Mouse (Mus musculus): Measurements from ENCODE around the gene Anxa1. TPM values are rescaled to one million over a fixed set of nuclear protein-coding genes. Genes with fewer than 3 reads are reported as not detected.
A peak's percentile ranks its signal among the peaks of the same experiment; 100 is the strongest.

Gene Anxa1
- total and polyA plus RNA-seq, 3 experiments: not detected

DNA sequence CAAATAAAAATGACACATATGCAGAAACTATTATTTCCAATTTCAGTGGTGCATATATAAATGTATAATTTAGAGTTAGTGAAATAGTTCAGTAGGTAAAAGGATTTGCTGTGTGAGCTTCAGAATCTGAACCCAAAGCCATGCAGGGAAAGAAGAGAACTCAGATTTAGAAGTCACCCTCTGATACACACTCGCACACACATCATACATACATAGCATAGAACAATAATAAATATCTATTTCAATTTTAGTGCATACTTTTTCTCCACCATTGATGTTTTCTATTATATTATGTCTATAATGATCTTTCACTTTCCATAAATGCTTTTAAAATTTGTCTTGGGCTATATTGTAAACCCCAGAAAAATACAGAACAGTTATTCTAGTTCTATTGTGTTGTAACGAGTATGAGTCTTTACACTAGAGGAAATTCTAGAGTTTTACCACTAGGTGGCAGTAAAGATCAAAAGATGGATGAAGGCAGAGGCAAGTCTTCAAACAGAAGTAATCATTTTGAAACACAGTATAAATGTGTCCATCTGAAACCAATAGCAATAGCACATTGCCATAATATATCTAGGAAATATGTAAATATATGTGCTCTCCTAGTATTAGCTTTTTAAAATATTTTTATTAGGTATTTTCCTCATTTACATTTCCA, 28.7 kb downstream of the Anxa1 start:
- Histone ChIP-seq H3K4me3 (ENCODE audit: control insufficient read depth in 1 of 2, insufficient read depth in 1 of 2, low read depth in 2 of 2, low read length in 2 of 2) (no peak overlapping the region), H3K9me3 (replicated peaks; ENCODE audit: insufficient read depth, low read length) (no peaks in the 10 kb centered on the region), H3K27ac (ENCODE audit: control insufficient read depth, low read depth, low read length) (no peak overlapping the region), H3K36me3 (ENCODE audit: control insufficient read depth in 1 of 2, insufficient read depth in 2 of 2, low read length in 2 of 2) (no peaks in the 10 kb centered on the region), H3K79me2 (ENCODE audit: control insufficient read depth, insufficient read depth, low read length, poor library complexity) (no peaks in the 10 kb centered on the region), H3K27me3 (ENCODE audit: control insufficient read depth in 1 of 2, insufficient read depth in 2 of 2, low read length in 2 of 2) (no peaks in the 10 kb centered on the region; a peak in 1 of 4 replicates), H3K4me1 (ENCODE audit: control insufficient read depth in 1 of 2, insufficient read depth in 2 of 2, low read length in 2 of 2) (no peaks in the 10 kb centered on the region), H3K9ac (ENCODE audit: control insufficient read depth, low read depth, low read length, poor library complexity, severe bottlenecking) (no peak overlapping the region)
- peak; percentile 62 for DNase-seq (ENCODE audit: low read depth, low spot score)
- TF ChIP-seq USF2 (IDR thresholded peaks at IDR 0.05; ENCODE audit: borderline replicate concordance in 1 of 2, insufficient read depth in 1 of 2, low read depth in 1 of 2, low read length in 2 of 2) (no peak), ZC3H11A (IDR thresholded peaks at IDR 0.05; ENCODE audit: low read depth, low read length) (peak; percentile 77), GABPA (IDR thresholded peaks at IDR 0.05; ENCODE audit: low read depth, low read length) (no peak), TBP (IDR thresholded peaks at IDR 0.05; ENCODE audit: low read depth, low read length) (no peak), SMC3 (IDR thresholded peaks at IDR 0.05; ENCODE audit: low read depth, low read length) (peak; percentile 80), CTCF (IDR thresholded peaks at IDR 0.05 in 2 of 3, conservative IDR thresholded peaks at IDR 0.05 in 1 of 3; ENCODE audit: control insufficient read depth in 1 of 3, insufficient read depth in 1 of 3, low read depth in 2 of 3, low read length in 3 of 3, poor library complexity in 1 of 3, severe bottlenecking in 1 of 3) (peak in 2 of 3 experiments; percentile 33 to 80; a peak in 4 of 6 replicates), RAD21 (IDR thresholded peaks at IDR 0.05; ENCODE audit: low read depth, low read length) (peak; percentile 94), JUND (IDR thresholded peaks at IDR 0.05; ENCODE audit: low read depth, low read length) (no peak)

DNA sequence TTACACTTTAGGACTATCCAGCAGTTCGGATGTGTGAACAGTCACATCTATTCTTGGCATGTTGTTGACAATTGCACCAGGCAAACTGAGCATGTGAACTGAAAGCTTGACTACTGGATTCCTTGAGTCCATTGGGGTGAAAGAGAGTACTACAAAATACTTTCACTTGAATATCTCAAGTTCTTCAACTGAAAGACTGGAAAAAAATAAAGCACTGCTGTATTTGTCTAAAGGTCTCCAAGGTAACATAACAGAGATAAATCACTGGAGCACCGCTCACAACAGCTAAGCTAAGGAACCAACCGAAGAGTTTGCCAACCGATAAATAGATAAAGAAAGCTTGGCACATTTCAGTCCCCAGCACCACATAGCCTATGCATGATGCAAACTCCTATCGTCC, 32.1 kb downstream of the Anxa1 start:
- Histone ChIP-seq H3K9ac (ENCODE audit: control insufficient read depth, low read depth, low read length, poor library complexity, severe bottlenecking) (no peak overlapping the region), H3K79me2 (ENCODE audit: control insufficient read depth, insufficient read depth, low read length, poor library complexity) (no peaks in the 10 kb centered on the region), H3K9me3 (replicated peaks; ENCODE audit: insufficient read depth, low read length) (no peaks in the 10 kb centered on the region), H3K4me3 (ENCODE audit: control insufficient read depth in 1 of 2, insufficient read depth in 1 of 2, low read depth in 2 of 2, low read length in 2 of 2) (no peak overlapping the region), H3K27ac (ENCODE audit: control insufficient read depth, low read depth, low read length) (no peak overlapping the region), H3K27me3 (ENCODE audit: control insufficient read depth in 1 of 2, insufficient read depth in 2 of 2, low read length in 2 of 2) (no peaks in the 10 kb centered on the region; a peak in 1 of 4 replicates), H3K36me3 (ENCODE audit: control insufficient read depth in 1 of 2, insufficient read depth in 2 of 2, low read length in 2 of 2) (no peaks in the 10 kb centered on the region), H3K4me1 (ENCODE audit: control insufficient read depth in 1 of 2, insufficient read depth in 2 of 2, low read length in 2 of 2) (no peaks in the 10 kb centered on the region)
- DNase-seq (ENCODE audit: low read depth, low spot score): no peak
- TF ChIP-seq NRF1 (IDR thresholded peaks at IDR 0.05; ENCODE audit: insufficient read depth, low read depth, low read length, poor library complexity, severe bottlenecking) (no peak), POLR2A (IDR thresholded peaks at IDR 0.05; ENCODE audit: control insufficient read depth in 1 of 2, insufficient read depth in 1 of 2, low read depth in 1 of 2, low read length in 2 of 2, poor library complexity in 1 of 2) (no peak), MAFK (IDR thresholded peaks at IDR 0.05; ENCODE audit: borderline replicate concordance, low read depth, low read length) (no peak), RAD21 (IDR thresholded peaks at IDR 0.05; ENCODE audit: low read depth, low read length) (no peak), EP300 (IDR thresholded peaks at IDR 0.05; ENCODE audit: low read depth in 1 of 2, low read length in 2 of 2) (no peak), MYB (IDR thresholded peaks at IDR 0.05; ENCODE audit: low read depth, low read length) (no peak), TBP (IDR thresholded peaks at IDR 0.05; ENCODE audit: low read depth, low read length) (no peak), UBTF (IDR thresholded peaks at IDR 0.05; ENCODE audit: borderline replicate concordance, insufficient read depth, low read depth, low read length) (no peak), RCOR1 (IDR thresholded peaks at IDR 0.05; ENCODE audit: low read depth, low read length) (no peak), NELFE (IDR thresholded peaks at IDR 0.05; ENCODE audit: low read depth, low read length) (no peak), ELF1 (IDR thresholded peaks at IDR 0.05; ENCODE audit: low read depth, low read length) (no peak), MXI1 (IDR thresholded peaks at IDR 0.05; ENCODE audit: low read depth, low read length) (no peak), SMC3 (IDR thresholded peaks at IDR 0.05; ENCODE audit: low read depth, low read length) (no peak), BHLHE40 (IDR thresholded peaks at IDR 0.05; ENCODE audit: borderline replicate concordance, low read depth, low read length) (no peak), ETS1 (IDR thresholded peaks at IDR 0.05; ENCODE audit: low read depth, low read length) (no peak), POLR2AphosphoS2 (IDR thresholded peaks at IDR 0.05; ENCODE audit: low read length) (no peak), MAX (IDR thresholded peaks at IDR 0.05; ENCODE audit: low read length) (no peak)
